Mouse (Mus musculus): ENCODE results near the gene Klrb1c. TPM values are rescaled to one million over a fixed set of nuclear protein-coding genes. Genes with fewer than 3 reads are reported as not detected.
A peak's percentile ranks its signal among the peaks of the same experiment; 100 is the strongest.
"Not testable (repeated sequence)": the region's sequence is repeated elsewhere in the genome, so short reads cannot be mapped to it uniquely, and the experiment has no call there.

Gene Klrb1c
- polyA plus RNA-seq, 1 experiment from 2014 or later: not detected

DNA sequence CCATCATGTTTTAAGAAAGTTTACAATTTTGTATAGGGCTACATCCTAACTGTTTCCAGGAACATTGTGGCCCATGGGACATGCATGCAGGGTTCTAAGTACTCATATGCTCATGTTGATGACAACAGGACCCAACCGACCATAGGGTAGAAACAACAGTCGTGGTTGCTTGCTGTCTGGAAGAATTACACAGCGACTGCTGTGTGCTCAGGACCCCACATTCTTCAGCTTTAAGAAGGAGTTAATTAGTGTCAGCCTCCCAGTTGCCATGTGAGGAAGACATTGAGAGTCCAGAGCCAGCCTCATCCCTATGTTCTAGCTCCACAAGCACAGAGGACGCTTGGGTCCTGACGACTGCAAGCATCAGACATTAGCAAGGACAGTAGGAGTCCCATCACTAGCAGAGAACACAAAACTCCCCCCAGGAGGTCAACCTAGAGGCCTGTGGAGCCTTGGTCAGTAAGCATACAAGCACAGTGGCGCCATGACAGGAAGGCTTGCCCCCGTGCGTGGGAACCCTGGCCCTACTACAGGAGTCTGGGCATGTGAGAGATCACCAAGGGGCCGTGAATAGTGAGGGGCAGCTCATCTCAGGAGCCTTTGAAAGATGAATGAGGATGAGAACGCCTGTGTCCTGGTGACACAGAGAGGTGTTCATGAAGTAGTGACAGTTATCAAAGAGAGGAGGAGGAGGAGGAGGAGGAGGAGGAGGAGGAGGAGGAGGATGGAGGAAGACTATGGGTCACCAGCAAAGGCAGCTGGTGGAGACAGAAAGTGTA, 25.9 kb downstream of the Klrb1c start:
- H3K9me3 ChIP-seq (ENCODE audit: control insufficient read depth, low read length); H3K36me3 ChIP-seq (ENCODE audit: control insufficient read depth, insufficient read depth, low read length); DNase-seq (ENCODE audit: low spot score); H3K9ac ChIP-seq (ENCODE audit: low read length); H3K27ac ChIP-seq (ENCODE audit: low read depth, low read length); H3K4me1 ChIP-seq (replicated peaks; ENCODE audit: control insufficient read depth, insufficient read depth, low read length); H3K27me3 ChIP-seq (ENCODE audit: control insufficient read depth, insufficient read depth, low read length); ATAC-seq (replicated peaks; ENCODE audit: low FRiP score): not testable (repeated sequence)
- 83% methylated on average over 9 of the region's 10 CpGs for WGBS
- peak overlapping the region; percentile 55 for H3K4me3 ChIP-seq (ENCODE audit: low read depth, low read length)
- H3K4me2 ChIP-seq (ENCODE audit: low read depth, low read length, severe bottlenecking): peak overlapping the region; percentile 63; the same call in 1 of the 2 replicates

DNA sequence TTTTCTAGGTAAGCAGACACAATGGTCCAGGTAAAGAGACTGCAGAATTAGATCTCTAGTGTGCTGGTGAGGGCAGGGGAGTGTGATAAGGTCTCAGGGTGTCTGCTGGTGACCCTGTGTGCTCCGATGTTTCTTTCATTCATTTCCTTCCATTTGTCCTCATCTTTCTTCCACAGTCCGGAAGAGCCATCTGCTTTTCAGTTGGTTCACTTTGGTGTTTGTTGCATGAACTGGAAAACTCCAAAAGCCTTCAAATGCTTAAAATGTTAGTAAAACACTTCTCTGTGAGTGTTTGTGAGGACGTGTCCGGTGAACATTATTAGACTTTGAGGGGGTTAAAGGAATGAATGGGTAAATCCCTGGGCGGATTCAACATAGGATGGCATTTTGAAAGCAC, 27.9 kb downstream of the Klrb1c start:
- Histone ChIP-seq H3K9me3 (ENCODE audit: control insufficient read depth, low read length) (no peaks in the 10 kb centered on the region), H3K27ac (ENCODE audit: low read depth, low read length) (no peak overlapping the region), H3K4me1 (replicated peaks; ENCODE audit: control insufficient read depth, insufficient read depth, low read length) (no peaks in the 10 kb centered on the region), H3K9ac (ENCODE audit: low read length) (peak overlapping the region; percentile 39; the same call in 1 of the 2 replicates), H3K27me3 (ENCODE audit: control insufficient read depth, insufficient read depth, low read length) (no peaks in the 10 kb centered on the region), H3K36me3 (ENCODE audit: control insufficient read depth, insufficient read depth, low read length) (no peaks in the 10 kb centered on the region), H3K4me3 (ENCODE audit: low read depth, low read length) (peak overlapping the region; percentile 57), H3K4me2 (ENCODE audit: low read depth, low read length, severe bottlenecking) (peak overlapping the region; percentile 46; the same call in 1 of the 2 replicates)
- no peak for ATAC-seq (replicated peaks; ENCODE audit: low FRiP score)
- WGBS: 40% methylated on average over 5 of the region's 5 CpGs
- no peak for DNase-seq (ENCODE audit: low spot score)

DNA sequence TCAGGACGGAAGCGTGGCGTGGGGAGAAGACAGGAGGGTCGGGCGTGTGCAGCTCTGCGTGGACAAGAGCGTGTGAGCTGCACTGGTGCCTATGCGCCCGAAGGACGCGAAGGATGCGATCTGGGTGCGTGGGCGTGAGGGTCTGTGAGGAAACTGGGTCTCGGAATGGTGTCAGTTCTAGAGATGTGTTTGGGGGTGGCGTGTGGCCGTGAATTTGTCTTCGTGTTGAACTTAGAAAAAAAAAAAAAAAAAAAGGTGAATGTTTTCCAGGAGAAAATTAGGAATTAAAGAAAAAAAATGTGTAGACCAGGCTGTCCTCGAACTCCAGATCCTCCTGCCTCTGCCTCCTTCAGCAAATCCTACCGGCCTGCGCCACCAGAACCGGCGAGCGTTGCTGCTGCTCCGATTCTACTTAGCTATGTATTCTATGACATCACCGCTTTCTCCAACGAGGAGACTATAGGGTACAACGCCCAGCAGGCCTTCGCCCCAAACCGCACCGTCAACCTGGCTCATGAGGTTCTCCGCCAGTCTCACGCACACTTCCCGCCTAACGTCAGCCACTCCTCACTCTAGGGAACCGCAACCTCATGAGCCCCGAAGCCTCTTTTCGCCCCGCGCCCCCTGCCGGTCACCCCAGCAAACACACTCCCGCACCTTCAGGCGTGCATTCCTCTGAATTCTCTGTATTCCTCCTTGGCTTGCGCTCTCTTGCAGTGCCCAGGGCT, 28.4 kb downstream of the Klrb1c start:
- Histone ChIP-seq H3K4me2 (ENCODE audit: low read depth, low read length, severe bottlenecking) (peak overlapping the region; percentile 46; the same call in 1 of the 2 replicates), H3K9ac (ENCODE audit: low read length) (peak overlapping the region; percentile 55), H3K4me3 (ENCODE audit: low read depth, low read length) (peak overlapping the region; percentile 57)
- H3K9me3 ChIP-seq (ENCODE audit: control insufficient read depth, low read length); H3K27ac ChIP-seq (ENCODE audit: low read depth, low read length); H3K4me1 ChIP-seq (replicated peaks; ENCODE audit: control insufficient read depth, insufficient read depth, low read length); H3K36me3 ChIP-seq (ENCODE audit: control insufficient read depth, insufficient read depth, low read length); H3K27me3 ChIP-seq (ENCODE audit: control insufficient read depth, insufficient read depth, low read length): not testable (repeated sequence)
- ATAC-seq (replicated peaks; ENCODE audit: low FRiP score) (peak; percentile 69), DNase-seq (ENCODE audit: low spot score) (peak; percentile 93)
- under 1% methylated on average over 43 of the region's 44 CpGs for WGBS

DNA sequence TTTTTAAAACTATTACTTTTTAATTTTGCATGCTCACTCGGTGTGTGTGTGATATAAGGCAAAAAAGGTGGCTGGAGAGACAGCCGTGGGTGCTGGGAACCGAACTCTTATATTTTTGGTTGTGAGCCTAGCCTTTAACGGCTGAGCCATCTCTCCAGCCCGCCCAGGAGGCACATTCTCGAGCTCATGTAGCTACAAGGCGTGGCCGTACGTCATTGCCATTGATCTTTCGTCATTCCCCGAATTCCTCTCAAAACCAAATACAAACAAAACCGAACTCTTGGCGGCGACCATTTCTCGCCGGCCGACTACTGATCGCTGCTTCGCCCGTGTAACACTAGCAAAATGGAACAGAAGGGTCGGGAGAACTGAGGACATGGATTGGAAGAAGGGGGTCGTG, 29.0 kb downstream of the Klrb1c start:
- not testable (repeated sequence) for H3K4me1 ChIP-seq (replicated peaks; ENCODE audit: control insufficient read depth, insufficient read depth, low read length); H3K27ac ChIP-seq (ENCODE audit: low read depth, low read length); H3K27me3 ChIP-seq (ENCODE audit: control insufficient read depth, insufficient read depth, low read length); H3K36me3 ChIP-seq (ENCODE audit: control insufficient read depth, insufficient read depth, low read length); H3K9me3 ChIP-seq (ENCODE audit: control insufficient read depth, low read length)
- Histone ChIP-seq H3K4me3 (ENCODE audit: low read depth, low read length) (peak overlapping the region; percentile 57), H3K4me2 (ENCODE audit: low read depth, low read length, severe bottlenecking) (peak overlapping the region; percentile 31; the same call in 1 of the 2 replicates), H3K9ac (ENCODE audit: low read length) (peak overlapping the region; percentile 55)
- ATAC-seq (replicated peaks; ENCODE audit: low FRiP score) (peak; percentile 48), DNase-seq (ENCODE audit: low spot score) (peak; percentile 92)
- WGBS: under 1% methylated on average over 22 of the region's 22 CpGs

DNA sequence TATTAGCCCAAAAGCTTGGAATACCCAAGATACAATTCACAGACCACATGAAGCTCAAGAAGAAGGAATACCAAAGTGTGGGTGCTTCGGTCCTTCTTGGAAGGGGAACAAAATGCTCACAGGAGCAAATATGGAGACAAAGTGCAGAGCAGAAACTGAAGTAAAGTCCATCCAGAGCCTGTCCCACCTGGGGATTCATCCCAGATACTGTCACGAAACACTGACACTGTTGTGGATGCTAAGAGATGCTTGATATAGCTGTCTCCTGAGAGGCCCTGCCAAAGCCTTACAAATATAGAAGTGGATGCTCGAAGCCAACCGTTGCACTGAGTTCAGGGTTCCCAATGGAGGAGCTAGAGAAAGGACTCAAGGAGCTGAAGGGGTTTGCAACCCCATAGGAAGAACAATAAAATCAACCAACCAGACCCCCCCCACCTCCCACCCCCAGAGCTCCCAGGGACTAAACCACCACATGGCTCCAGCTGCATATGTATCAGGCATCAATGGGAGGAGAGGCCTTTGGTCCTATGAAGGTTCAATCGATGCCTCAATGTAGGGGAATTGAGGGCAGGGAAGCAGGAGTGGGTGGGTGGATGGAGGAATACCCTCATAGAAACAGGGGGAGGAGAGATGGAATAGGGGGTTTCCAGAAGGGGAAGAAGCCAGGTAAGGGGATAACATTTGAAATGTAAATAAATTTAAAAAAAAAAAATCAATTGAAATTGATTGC, 29.6 kb downstream of the Klrb1c start:
- H3K27me3 ChIP-seq (ENCODE audit: control insufficient read depth, insufficient read depth, low read length): no peaks in the 10 kb centered on the region
- H3K4me1 ChIP-seq (replicated peaks; ENCODE audit: control insufficient read depth, insufficient read depth, low read length): no peaks in the 10 kb centered on the region
- no peak overlapping the region for H3K4me2 ChIP-seq (ENCODE audit: low read depth, low read length, severe bottlenecking)
- no peak for ATAC-seq (replicated peaks; ENCODE audit: low FRiP score)
- no peaks in the 10 kb centered on the region for H3K9me3 ChIP-seq (ENCODE audit: control insufficient read depth, low read length)
- no peaks in the 10 kb centered on the region for H3K36me3 ChIP-seq (ENCODE audit: control insufficient read depth, insufficient read depth, low read length)
- no peak for DNase-seq (ENCODE audit: low spot score)
- H3K9ac ChIP-seq (ENCODE audit: low read length): no peak overlapping the region
- peak overlapping the region; percentile 57; the same call in 1 of the 2 replicates for H3K4me3 ChIP-seq (ENCODE audit: low read depth, low read length)
- H3K27ac ChIP-seq (ENCODE audit: low read depth, low read length): no peak overlapping the region
- WGBS: 79% methylated on average over 5 of the region's 5 CpGs

DNA sequence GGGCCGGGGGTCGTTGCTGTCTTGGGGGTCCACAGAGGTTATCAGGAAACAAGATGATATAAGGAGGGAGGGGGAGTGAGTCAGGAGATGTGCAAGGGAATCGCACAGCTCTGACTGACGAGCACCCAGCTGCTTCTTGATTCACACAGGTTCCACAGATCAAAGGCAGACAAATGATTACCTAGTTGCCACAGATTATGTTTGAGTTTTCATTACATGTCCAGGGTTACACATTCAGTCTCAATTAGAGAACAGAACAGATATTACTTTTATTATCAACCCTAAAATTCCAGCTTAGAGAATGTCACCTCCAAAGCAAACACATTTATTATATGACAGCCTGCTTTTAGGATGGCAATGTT, 33.6 kb downstream of the Klrb1c start:
- not testable (repeated sequence) for ATAC-seq (replicated peaks; ENCODE audit: low FRiP score); H3K4me3 ChIP-seq (ENCODE audit: low read depth, low read length); H3K9ac ChIP-seq (ENCODE audit: low read length); H3K27me3 ChIP-seq (ENCODE audit: control insufficient read depth, insufficient read depth, low read length); H3K36me3 ChIP-seq (ENCODE audit: control insufficient read depth, insufficient read depth, low read length); H3K4me1 ChIP-seq (replicated peaks; ENCODE audit: control insufficient read depth, insufficient read depth, low read length); H3K4me2 ChIP-seq (ENCODE audit: low read depth, low read length, severe bottlenecking); H3K9me3 ChIP-seq (ENCODE audit: control insufficient read depth, low read length); DNase-seq (ENCODE audit: low spot score); H3K27ac ChIP-seq (ENCODE audit: low read depth, low read length)
- WGBS: 83% methylated on average over 4 of the region's 4 CpGs

DNA sequence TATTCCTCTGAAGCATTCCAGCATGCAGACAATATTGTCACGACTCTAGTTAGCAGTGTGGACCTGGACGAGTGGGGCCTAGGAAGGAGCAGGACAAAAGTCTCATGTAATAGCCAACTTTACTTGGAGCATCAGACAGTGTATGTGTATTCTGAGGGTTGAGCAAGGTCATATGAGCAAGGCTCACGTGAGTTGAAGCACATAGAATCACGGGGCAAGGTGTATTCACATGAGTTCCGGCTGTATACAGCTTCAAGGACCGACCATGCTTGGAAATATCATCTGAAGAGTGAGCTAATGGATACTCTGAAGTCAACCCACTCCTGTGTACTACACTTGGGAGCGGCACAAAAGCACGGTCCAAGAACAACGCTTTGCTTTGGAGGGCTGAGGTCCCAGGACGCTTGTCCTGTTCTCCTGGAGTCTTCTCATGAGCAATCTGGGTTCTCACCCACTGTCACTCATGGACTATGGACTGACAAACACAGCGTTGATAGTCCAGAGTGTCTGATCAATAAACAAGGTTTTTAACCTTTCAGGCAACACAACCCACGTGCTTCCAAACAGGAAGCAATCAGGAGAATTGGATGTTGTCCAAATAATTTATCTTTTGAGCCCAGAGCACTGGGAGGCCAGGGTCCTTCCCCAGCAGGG, 34.1 kb downstream of the Klrb1c start:
- H3K9me3 ChIP-seq (ENCODE audit: control insufficient read depth, low read length); H3K4me3 ChIP-seq (ENCODE audit: low read depth, low read length); H3K4me1 ChIP-seq (replicated peaks; ENCODE audit: control insufficient read depth, insufficient read depth, low read length); H3K4me2 ChIP-seq (ENCODE audit: low read depth, low read length, severe bottlenecking); H3K27me3 ChIP-seq (ENCODE audit: control insufficient read depth, insufficient read depth, low read length); H3K27ac ChIP-seq (ENCODE audit: low read depth, low read length); H3K36me3 ChIP-seq (ENCODE audit: control insufficient read depth, insufficient read depth, low read length); DNase-seq (ENCODE audit: low spot score); ATAC-seq (replicated peaks; ENCODE audit: low FRiP score); H3K9ac ChIP-seq (ENCODE audit: low read length): not testable (repeated sequence)
- WGBS: 86% methylated on average over 12 of the region's 12 CpGs

DNA sequence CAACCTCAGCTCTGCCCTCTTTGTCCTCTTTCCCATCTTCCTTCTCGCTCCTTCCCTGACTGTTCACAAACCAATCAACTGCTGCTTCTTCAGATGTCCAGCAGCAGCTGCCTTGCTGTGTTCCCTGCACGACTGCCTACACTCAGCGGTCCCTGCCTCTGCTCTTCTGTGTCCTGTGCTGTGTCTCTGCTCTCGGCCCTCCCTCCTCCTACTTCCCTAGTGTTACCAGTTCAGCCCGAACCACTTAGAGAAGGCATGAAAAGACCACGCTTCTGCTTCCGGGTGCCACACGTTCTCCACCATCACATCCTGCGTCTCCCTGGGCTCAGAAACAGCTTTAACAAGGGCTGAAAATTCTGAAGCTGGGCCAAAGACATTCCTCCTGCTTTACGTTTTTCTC, 34.8 kb downstream of the Klrb1c start:
- H3K4me3 ChIP-seq (ENCODE audit: low read depth, low read length); DNase-seq (ENCODE audit: low spot score): not testable (repeated sequence)
- 0 out of 2 replicates have a peak overlapping the region, but pooled peaks have one; percentile 8 for H3K4me2 ChIP-seq (ENCODE audit: low read depth, low read length, severe bottlenecking)

More for the DNA sequence above, 34.8 kb downstream of the Klrb1c start:
- H3K27ac ChIP-seq (ENCODE audit: low read depth, low read length); H3K9me3 ChIP-seq (ENCODE audit: control insufficient read depth, low read length); H3K4me1 ChIP-seq (replicated peaks; ENCODE audit: control insufficient read depth, insufficient read depth, low read length); H3K36me3 ChIP-seq (ENCODE audit: control insufficient read depth, insufficient read depth, low read length); H3K9ac ChIP-seq (ENCODE audit: low read length); H3K27me3 ChIP-seq (ENCODE audit: control insufficient read depth, insufficient read depth, low read length): not testable (repeated sequence)
- peak; percentile 68 for ATAC-seq (replicated peaks; ENCODE audit: low FRiP score)
- 39% methylated on average over 10 of the region's 10 CpGs for WGBS

Data from forebrain, embryonic 11.5 days (tissue).